Mouse (Mus musculus) myocyte (in vitro differentiated cells): Measurements from ENCODE around the gene 9430015G10Rik.

Experiments
- CEBPB ChIP-seq: IDR thresholded peaks from 2 replicates; pipeline ENCODE4 v1.6.1; 2011; ENCODE audit warnings: mild to moderate bottlenecking, moderate library complexity; ENCODE audit not compliant: poor library complexity, insufficient read depth, severe bottlenecking
- E2F4 ChIP-seq: IDR thresholded peaks from one replicate; pipeline ENCODE4 v1.6.1; 2011; ENCODE audit warnings: mild to moderate bottlenecking, control low read depth, moderate library complexity; ENCODE audit not compliant: insufficient read depth
- MAX ChIP-seq: IDR thresholded peaks from one replicate; pipeline ENCODE4 v1.6.1; 2011; ENCODE audit warnings: low read depth, mild to moderate bottlenecking, control low read depth
- MYOD1 ChIP-seq, 3 experiments: IDR thresholded peaks; one replicate each; pipeline ENCODE4 v1.6.1; 2011; ENCODE audit warnings: control low read depth in 2 of 3, low read depth in 2 of 3, mild to moderate bottlenecking in 2 of 3, moderate library complexity in 1 of 3; ENCODE audit not compliant: insufficient read length in 2 of 3, control insufficient read depth in 1 of 3
- MYOG ChIP-seq, 3 experiments: IDR thresholded peaks; one replicate each; pipeline ENCODE4 v1.6.1; 2011; ENCODE audit warnings: control low read depth in 2 of 3, low read depth in 2 of 3, mild to moderate bottlenecking in 2 of 3; ENCODE audit not compliant: insufficient read length in 2 of 3, control insufficient read depth in 1 of 3, insufficient read depth in 1 of 3
- POLR2A ChIP-seq: IDR thresholded peaks from one replicate; pipeline ENCODE4 v1.6.1; 2011; ENCODE audit warnings: low read depth, mild to moderate bottlenecking, control low read depth, moderate library complexity; ENCODE audit not compliant: insufficient read length
- POLR2AphosphoS2 ChIP-seq: IDR thresholded peaks from one replicate; pipeline ENCODE4 v1.6.1; 2011; ENCODE audit warnings: low read depth, control low read depth; ENCODE audit not compliant: insufficient read length
- SRF ChIP-seq: IDR thresholded peaks from one replicate; pipeline ENCODE4 v1.6.1; 2011; ENCODE audit warnings: low read depth; ENCODE audit not compliant: control insufficient read depth, insufficient read length
- TCF12 ChIP-seq: IDR thresholded peaks from one replicate; pipeline ENCODE4 v1.6.1; 2011; ENCODE audit warnings: mild to moderate bottlenecking, control low read depth; ENCODE audit not compliant: poor library complexity, insufficient read depth, severe bottlenecking
- TCF3 ChIP-seq: IDR thresholded peaks from one replicate; pipeline ENCODE4 v1.6.1; 2011; ENCODE audit warnings: low read depth, control low read depth; ENCODE audit not compliant: insufficient read length
- USF1 ChIP-seq: IDR thresholded peaks from one replicate; pipeline ENCODE4 v1.6.1; 2011; ENCODE audit warnings: low read depth, mild to moderate bottlenecking, control low read depth, moderate library complexity

DNA sequence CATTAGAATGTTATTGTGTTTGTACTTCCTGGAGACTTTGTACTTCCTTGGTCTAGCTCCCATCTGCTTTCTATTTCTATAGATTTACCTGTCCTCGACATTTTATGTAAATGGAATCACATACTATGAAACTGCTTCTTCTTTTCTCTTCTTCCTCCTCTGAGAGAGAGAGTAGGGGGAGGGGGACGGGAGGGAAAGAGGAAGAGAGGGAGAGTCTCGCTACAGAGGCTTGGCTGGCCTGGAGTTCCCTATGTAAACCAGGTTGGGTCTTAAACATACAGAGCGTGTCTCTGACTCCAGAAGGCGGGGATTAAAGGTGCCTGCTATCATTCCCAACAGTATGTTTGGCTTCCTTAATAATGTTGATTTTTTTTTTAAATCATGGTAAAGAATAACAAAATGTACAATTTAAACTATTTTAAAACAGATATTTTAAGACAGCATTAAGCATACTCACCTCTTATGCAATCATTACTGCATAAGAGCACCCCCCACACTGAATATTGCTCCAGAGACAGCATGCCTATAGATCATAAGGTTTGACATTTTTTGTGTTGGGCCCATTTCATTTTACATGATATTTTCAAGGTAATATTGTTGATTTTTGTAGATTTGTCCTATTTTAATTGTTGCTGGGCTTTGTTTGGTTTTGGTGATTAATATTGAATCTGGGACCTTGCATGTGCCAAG is 22.2 kb upstream of the 9430015G10Rik start:
- TF ChIP-seq MYOG (IDR thresholded peaks at IDR 0.05; ENCODE audit: control insufficient read depth in 1 of 3, insufficient read depth in 1 of 3, insufficient read length in 2 of 3, low read depth in 2 of 3) = no peak
- TF ChIP-seq POLR2A = no peak
- TF ChIP-seq TCF12 = no peak
- TF ChIP-seq CEBPB = no peak
- no peak for TF ChIP-seq MAX
- no peak for TF ChIP-seq POLR2AphosphoS2
- no peak for TF ChIP-seq SRF
- no peak for TF ChIP-seq USF1
- TF ChIP-seq E2F4 = no peak
- no peak for TF ChIP-seq TCF3
- no peak for TF ChIP-seq MYOD1 (IDR thresholded peaks at IDR 0.05; ENCODE audit: control insufficient read depth in 1 of 3, insufficient read length in 2 of 3, low read depth in 2 of 3)
